Mouse (Mus musculus): ENCODE measurements at regions not wholly inside any gene's neighbourhood (a gene's known extent, or its start where the extent isn't known, plus 50 kb on each side); places are given as distances from the start of the nearest gene placed in this dataset.

- no peak for TF ChIP-seq POLR2A (IDR thresholded peaks at IDR 0.05; ENCODE audit: borderline replicate concordance, extremely low read depth, insufficient read depth, insufficient read length, poor library complexity, severe bottlenecking)
- no peak for TF ChIP-seq CTCF (IDR thresholded peaks at IDR 0.05; ENCODE audit: borderline replicate concordance, extremely low read depth, insufficient read depth, insufficient read length)
These were observed 250.7 kb upstream of the Gria1 start for GRCm38 (mm10) chr11:56760474-56760873.

All from brain, embryonic 14.5 days (tissue).